ENCODE assay signal across 9 mouse cellular contexts in genomic region chr13:8484592-8485272, GRCm38 (mm10).
A peak's percentile ranks its signal among the peaks of the same experiment; 100 is the strongest.
DNase-seq lines count a peak whose midpoint lies in the region; ATAC-seq and TF ChIP-seq lines count a peak whose summit lies in the region.
"Had no signal": no experiment of that assay in that cellular context is flagged by ENCODE, and none has a peak within 500 bp of the region (broad histone marks: within the 10 kb centered on the region; RNA-seq: fewer than 3 reads in every experiment).

No protein-coding gene starts in this region.

- TF ChIP-seq POLR2A in cerebellum, adult 2 months (IDR thresholded peaks at IDR 0.05; ENCODE audit: borderline replicate concordance, insufficient read depth, low read length): no peak
- TF ChIP-seq POLR2A in lung, adult 2 months (IDR thresholded peaks at IDR 0.05; ENCODE audit: borderline replicate concordance, extremely low read depth, low read depth, low read length): no peak

- H3K9ac ChIP-seq in lung, embryonic 14.5 days: no peak overlapping the region
- H3K9ac ChIP-seq: liver, embryonic 14.5 days had no signal

- no peaks in the 10 kb centered on the region for H3K36me3 ChIP-seq in lung, embryonic 14.5 days (ENCODE audit: insufficient read depth)

- H3K4me3 ChIP-seq in cerebellum, adult 2 months (replicated peaks; ENCODE audit: insufficient read depth, low read depth, low read length): no peak overlapping the region
- no peak overlapping the region for H3K4me3 ChIP-seq in lung, embryonic 14.5 days (ENCODE audit: low read depth, low read length)
- H3K4me3 ChIP-seq in lung, adult 2 months (replicated peaks; ENCODE audit: extremely low read depth, low read depth, low read length): no peak overlapping the region

- peak; percentile 34 to 61 for DNase-seq in cerebellum, adult 2 months
- DNase-seq in lung, embryonic 14.5 days: peak; percentile 76
- no peak for DNase-seq in lung, adult 2 months
- DNase-seq in gastrocnemius, postnatal 10 days: peak; percentile 14
- peak; percentile 36 for DNase-seq in lung, postnatal 36 days
- DNase-seq in embryo, embryonic 10.5 days (ENCODE audit: low spot score): no peak

- H3K9me3 ChIP-seq in lung, embryonic 14.5 days (ENCODE audit: low read depth, low read length): no peaks in the 10 kb centered on the region

- no peak for TF ChIP-seq CTCF in cerebellum, adult 2 months (IDR thresholded peaks at IDR 0.05; ENCODE audit: borderline replicate concordance, insufficient read depth, low read depth, low read length)
- no peak for TF ChIP-seq CTCF in lung, embryonic 14.5 days (IDR thresholded peaks at IDR 0.05; ENCODE audit: low read depth)
- TF ChIP-seq CTCF in lung, adult 2 months (IDR thresholded peaks at IDR 0.05; ENCODE audit: insufficient read depth, low read length): no peak

- H3K27me3 ChIP-seq in cerebellum, adult 2 months (ENCODE audit: control insufficient read depth, insufficient read depth, low read length): no peaks in the 10 kb centered on the region
- no peaks in the 10 kb centered on the region for H3K27me3 ChIP-seq in lung, embryonic 14.5 days (ENCODE audit: insufficient read depth, low read length)

- no peak overlapping the region for H3K4me2 ChIP-seq in lung, embryonic 14.5 days

- WGBS in cerebellum, adult 2 months: 14% methylated on average over 4 of the region's 4 CpGs
- WGBS in lung, embryonic 14.5 days: 38% methylated on average over 4 of the region's 4 CpGs
- 30% methylated on average over 4 of the region's 4 CpGs for WGBS in lung, adult 2 months

- no peak overlapping the region for H3K27ac ChIP-seq in cerebellum, adult 2 months (ENCODE audit: insufficient read depth, low read length)
- no peak overlapping the region for H3K27ac ChIP-seq in lung, embryonic 14.5 days (ENCODE audit: low read depth)
- H3K27ac ChIP-seq: liver, embryonic 14.5 days had no signal

- no peak for ATAC-seq in cerebellum, adult (ENCODE audit: insufficient number of reproducible peaks, low FRiP score, low TSS enrichment)
- ATAC-seq in lung, embryonic 14.5 days (ENCODE audit: insufficient read depth): peak; percentile 83
- ATAC-seq in inflammation-experienced regulatory T-cells, adult 6 months: no peak

- peaks cover 5% of the 10 kb centered on the region; the same call in 1 of the 2 replicates for H3K4me1 ChIP-seq in cerebellum, adult 2 months (ENCODE audit: control insufficient read depth, insufficient read depth, low read length)
- no peaks in the 10 kb centered on the region for H3K4me1 ChIP-seq in lung, embryonic 14.5 days (ENCODE audit: insufficient read depth)
- no peaks in the 10 kb centered on the region; the same call in 1 of the 2 replicates for H3K4me1 ChIP-seq in lung, adult 2 months (ENCODE audit: control insufficient read depth, insufficient read depth, low read length)

Comparison
In these comparisons a context has a peak if more than half of its experiments do, and no peak if none do; other contexts are left out.
1. DNase-seq: peak in cerebellum, adult 2 months (2 of 2), lung, embryonic 14.5 days (single experiment), gastrocnemius, postnatal 10 days (single experiment) and lung, postnatal 36 days (single experiment); none in lung, adult 2 months (single experiment) and embryo, embryonic 10.5 days (single experiment).